Mouse (Mus musculus) testis, postnatal 14 days (tissue): ENCODE measurements around the gene Dclk2.

Experiments
- DNase-seq: peaks from one replicate; pipeline ENCODE4 v3.0.0; 2021; ENCODE audit warnings: low spot score

Gene Dclk2

DNA sequence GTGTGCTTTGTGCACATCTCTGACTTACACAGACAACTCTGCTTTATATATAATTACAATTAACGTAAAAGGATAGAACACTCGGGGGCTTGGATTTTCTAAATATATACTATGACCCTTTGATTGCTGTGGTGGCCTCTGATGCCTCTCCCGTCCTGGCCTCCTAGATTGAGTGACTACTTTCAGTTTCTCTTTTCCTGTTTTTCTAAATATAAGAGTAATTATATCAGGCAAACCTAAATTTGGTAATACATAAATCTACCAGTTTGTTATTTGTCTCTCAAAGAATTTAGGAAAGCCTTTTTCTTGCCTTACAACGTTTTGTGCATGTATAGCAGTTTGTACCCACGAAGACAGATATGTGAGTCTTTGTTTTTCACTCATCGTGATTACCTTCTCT is 161.9 kb downstream of the Dclk2 start:
- no peak for DNase-seq

DNA sequence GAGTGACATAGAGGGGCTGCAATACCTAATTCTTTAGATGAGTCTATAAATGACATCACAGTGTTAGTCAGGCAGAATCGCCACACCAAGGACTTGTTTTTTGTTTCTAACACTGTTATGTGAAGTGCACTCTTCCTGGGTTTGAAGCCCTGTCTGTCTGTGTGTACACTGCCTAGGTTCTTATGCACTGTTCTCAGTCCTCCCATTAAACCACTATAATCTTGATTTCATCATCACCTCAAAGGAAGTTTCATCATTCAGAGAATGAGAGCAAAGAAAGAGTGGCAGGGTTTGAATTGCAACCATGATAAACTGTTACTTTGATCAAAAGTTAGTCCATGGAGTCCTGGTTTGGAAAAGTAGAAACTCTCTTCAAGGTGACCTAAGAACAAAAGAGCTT is 164.1 kb downstream of the Dclk2 start:
- DNase-seq = no peak

DNA sequence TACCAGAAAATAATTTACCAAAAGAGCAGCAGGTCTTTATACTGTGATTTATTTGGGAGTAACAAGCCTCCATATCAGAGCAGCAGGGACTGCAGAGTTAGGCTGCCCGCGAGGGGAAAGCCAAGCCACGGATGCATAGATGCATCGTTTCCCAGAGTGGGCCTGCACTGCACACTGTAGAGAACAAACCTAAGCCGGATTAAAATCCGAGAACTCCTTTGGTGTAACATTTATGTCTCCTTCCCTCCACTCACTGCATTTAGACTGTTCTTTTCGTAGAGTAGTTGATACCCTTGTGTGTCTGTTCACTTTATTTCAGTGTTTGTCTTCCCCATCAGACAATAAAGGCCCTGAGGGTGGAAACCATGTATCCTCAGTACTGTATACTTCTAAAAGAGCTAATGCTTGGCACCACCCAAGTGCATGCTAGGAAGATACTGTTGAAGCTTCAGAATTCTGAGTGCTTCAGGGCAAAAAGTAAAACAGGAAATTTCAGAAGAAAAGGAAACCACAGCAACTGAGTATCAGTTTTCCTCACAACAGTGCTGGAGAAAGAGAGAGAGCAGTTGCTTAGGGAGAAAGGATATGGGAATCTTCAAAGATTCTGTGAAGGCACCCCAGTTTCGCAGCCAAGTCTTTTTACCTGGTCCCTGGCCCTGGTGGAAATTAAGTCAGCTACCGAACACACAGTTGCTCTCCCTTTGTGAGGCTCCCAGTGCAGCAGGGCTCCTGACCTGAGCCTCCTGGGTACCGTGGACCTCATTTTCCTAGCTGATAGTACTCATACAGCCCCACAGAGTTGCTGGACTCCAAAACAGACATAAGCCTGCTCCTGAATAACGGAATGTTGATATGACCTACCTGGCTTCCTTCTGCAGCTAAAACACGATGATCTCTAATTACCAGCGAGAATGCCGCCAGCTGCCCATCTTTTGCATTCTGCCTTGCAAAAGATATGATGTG is 165.8 kb downstream of the Dclk2 start:
- no peak for DNase-seq

DNA sequence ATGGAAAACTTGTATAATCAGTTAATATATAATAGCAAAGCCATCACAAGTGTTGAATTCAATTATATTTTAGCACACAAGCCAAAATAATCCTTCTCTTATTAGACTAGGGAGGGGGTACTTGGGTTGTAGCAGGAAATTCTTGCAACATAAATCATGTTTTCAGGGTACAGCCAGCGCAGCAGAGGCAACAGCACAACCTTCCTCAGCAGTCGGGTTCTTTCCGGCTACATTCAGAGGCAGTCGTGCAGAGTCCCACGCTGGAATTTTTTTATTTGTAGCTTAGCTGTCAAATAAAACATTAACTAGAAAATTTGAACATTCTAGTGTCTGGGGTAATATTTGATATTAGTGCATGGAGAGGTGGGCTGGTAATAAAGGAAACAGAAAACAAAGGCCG is 166.5 kb downstream of the Dclk2 start:
- no peak for DNase-seq

DNA sequence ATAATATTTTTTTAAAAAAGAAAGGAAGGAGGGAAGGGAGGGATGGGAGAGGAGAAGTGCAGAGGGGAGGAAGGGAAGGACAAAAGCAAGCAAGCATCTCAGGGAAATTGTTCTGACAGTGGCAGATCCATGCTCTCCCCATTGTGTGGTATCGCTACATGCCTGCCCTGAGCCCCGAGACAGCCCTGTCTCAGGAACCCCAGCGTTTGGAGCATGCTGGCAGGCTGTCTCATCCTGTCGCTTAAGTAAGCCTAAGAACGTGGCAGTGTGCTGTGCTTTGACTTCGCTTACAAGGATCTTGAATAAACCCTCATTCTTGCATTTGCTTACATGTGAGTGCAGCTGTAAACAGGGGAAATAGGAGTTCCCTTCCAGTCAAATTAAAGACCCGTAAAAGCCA is 170.0 kb downstream of the Dclk2 start:
- DNase-seq = no peak

DNA sequence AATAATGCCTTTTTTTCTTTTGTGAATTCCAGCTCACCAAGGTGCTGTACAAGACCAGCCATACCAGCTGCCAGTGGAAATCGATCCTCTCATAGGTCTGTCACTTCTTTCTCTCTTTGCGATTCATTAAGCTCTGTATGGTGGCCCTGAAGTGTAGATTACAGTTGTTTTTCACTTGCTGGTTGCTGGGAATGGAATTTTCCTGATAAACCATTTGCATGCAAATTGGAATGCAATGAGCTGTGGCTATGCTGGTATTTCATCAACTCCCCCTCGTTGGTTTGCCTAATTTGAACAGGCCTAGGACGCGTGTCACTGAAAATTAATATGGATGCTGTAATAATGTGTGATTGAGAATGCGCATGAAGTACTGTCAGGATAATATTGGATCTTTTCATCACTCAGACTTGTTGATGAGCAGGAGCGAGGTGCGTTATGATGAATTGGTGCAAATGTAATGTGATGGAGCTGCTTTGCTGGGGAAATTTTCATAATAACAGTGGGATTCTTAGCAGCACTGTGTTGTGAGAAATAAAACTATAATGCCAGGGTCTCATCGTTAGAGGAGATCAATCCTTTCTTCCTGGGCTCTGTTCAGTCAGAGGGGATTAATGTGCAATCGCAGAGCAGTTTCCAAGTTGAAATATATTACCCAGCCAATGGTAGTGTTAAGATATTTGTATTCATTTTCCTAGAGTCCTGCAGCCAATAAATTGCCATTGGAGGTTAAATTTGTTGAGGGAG is 174.7 kb downstream of the Dclk2 start:
- DNase-seq = no peak

DNA sequence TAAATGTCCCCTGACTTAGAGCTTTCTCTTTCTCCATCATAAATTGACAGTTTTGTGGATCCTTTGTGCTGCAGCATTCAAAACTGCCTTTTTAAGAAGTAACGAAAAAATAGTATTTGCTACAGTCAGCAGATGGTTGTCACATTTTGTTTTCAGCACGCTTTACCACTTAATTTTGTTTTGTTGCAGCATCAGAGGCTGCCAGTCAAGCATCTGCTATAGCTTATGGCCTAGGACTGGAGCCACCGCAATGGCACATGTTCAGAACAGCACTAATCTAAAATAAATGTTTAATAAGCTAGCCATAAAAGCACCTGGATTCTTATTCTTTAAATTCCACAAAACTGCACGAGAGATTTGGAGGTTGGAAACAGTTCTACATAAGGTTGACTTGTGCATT is 175.3 kb downstream of the Dclk2 start:
- DNase-seq = no peak

DNA sequence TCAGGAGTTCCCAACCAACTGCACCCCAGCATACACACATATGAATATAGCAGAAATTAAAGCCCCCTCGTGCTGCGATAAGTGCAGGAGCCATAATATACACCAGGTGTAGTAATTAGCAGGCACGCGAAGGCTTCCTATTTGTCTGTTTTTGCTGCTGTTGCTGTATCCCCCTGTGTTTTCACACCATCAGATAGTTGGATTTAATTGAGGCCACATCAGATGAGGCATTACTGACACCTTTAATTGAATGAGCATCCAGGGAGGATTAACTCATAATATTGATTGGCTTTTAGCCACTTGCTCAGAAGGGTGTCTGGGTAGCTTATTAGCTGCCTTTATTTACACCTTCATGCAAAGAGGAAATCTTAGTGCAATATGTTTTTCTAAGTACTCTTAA is 180.9 kb downstream of the Dclk2 start:
- no peak for DNase-seq

DNA sequence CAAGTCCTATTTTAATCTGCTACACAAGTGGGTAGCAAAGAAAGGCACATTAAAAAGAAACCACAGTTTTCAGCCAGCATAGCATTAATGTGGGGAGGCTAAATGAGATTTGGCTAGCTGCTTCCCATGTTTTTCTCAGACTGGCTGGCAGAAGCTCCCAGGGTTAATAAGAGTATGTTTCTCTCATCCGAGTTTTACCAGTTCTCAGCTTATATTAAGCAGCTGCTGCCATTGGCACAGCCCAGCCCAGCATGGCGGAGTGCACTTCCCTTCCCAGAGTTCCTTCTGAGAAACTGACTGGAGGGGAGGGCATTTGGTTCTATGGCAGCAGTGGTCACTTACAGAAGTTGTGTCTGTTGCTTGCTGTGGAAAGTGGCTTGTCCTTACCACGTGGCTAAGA is 181.8 kb downstream of the Dclk2 start:
- no peak for DNase-seq
